Mouse (Mus musculus): ENCODE results near the gene Mip.

DNA sequence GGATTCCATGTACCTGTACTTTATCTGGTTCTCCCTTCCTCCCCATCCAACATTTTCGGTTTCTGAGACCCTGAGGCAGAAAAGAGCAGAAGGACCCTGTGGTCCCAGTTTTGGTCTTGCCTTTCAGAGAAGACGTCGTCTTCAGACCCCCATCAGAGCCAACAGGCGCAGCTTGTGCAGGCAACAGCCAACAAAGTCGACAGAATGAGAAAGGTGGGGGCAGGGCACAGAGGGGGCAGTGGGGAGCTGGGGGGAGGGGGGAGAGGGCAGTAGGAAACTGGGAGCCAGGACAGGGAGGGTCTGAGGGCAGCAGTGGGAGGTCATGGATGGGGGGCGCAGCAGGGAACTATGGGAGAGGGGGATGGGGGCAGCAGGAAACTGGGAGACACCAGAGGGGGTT lies 52.5 kb downstream of the Mip start:
- no peak for TF ChIP-seq CTCF (conservative IDR thresholded peaks at IDR 0.05 in 1 of 2, IDR thresholded peaks at IDR 0.05 in 1 of 2; ENCODE audit: low read depth in 2 of 2, low read length in 2 of 2)
- no peak for TF ChIP-seq EP300 (IDR thresholded peaks at IDR 0.05; ENCODE audit: low read length)
- no peak for TF ChIP-seq ZNF384 (IDR thresholded peaks at IDR 0.05; ENCODE audit: low read depth, low read length)
- TF ChIP-seq MAX (IDR thresholded peaks at IDR 0.05; ENCODE audit: low read length) = no peak
